Mouse (Mus musculus) embryonic facial prominence, embryonic 14.5 days (tissue): ENCODE data around the gene Rap2b. TPM values are rescaled to one million over a fixed set of nuclear protein-coding genes. Genes with fewer than 3 reads are reported as not detected.

Experiments
- ATAC-seq: fragments of 200-750 bp; cut with Nextera tagmentation; 2 replicates; pipeline ENCODE4 v1.8.0; 2017; ENCODE audit warnings: low read depth, moderate number of reproducible peaks, moderate TSS enrichment
- DNase-seq: peaks from one replicate; pipeline ENCODE4 v3.0.0-alpha.2; 2015; ENCODE audit warnings: low spot score
- H3K27ac ChIP-seq: fragments of 300-500 bp; sonication (generic); replicated peaks from 2 replicates; pipeline ENCODE4 v1.5.1; 2014; ENCODE audit warnings: low read depth, mild to moderate bottlenecking, low read length, moderate library complexity
- H3K27me3 ChIP-seq: fragments of 300-500 bp; sonication (generic); replicated peaks from 2 replicates; pipeline ENCODE4 v1.6.1; 2014; ENCODE audit warnings: low read length; ENCODE audit not compliant: control insufficient read depth, insufficient read depth
- H3K36me3 ChIP-seq: fragments of 300-500 bp; sonication (generic); 2 replicates; pipeline ENCODE4 v1.6.1; 2014; ENCODE audit warnings: low read length, mixed read lengths; ENCODE audit not compliant: control insufficient read depth, insufficient read depth
- H3K4me1 ChIP-seq: fragments of 300-500 bp; sonication (generic); 2 replicates; pipeline ENCODE4 v1.6.1; 2014; ENCODE audit warnings: antibody characterized with exemption, low read length; ENCODE audit not compliant: control insufficient read depth, insufficient read depth
- H3K4me2 ChIP-seq: fragments of 300-500 bp; sonication (generic); 2 replicates; pipeline ENCODE4 v1.6.1; 2014; ENCODE audit warnings: low read depth, mild to moderate bottlenecking, low read length, moderate library complexity, mixed read lengths
- H3K4me3 ChIP-seq: fragments of 300-500 bp; sonication (generic); 2 replicates; pipeline ENCODE4 v1.5.1; 2014; ENCODE audit warnings: low read depth, mild to moderate bottlenecking, low read length
- H3K9ac ChIP-seq: fragments of 300-500 bp; sonication (generic); 2 replicates; pipeline ENCODE4 v1.6.1; 2014; ENCODE audit warnings: low read depth, mild to moderate bottlenecking, low read length, moderate library complexity, mixed read lengths
- H3K9me3 ChIP-seq: fragments of 300-500 bp; sonication (generic); 2 replicates; pipeline ENCODE4 v1.6.1; 2016; ENCODE audit warnings: low read length; ENCODE audit not compliant: control insufficient read depth
- WGBS: fragments of 180-500 bp; shearing (Covaris S2); extraction: QIAGEN DNeasy Blood & Tissue Kit; methylation state at CpG from one replicate; pipeline ENCODE4 v1.1.7; 2014; 5-methylcytosine and 5-hydroxymethylcytosine counted together
- polyA plus RNA-seq: library from polyadenylated mRNA; unstranded; fragments of >200 nt; fragmentation: Nextera tagmentation; extraction: Ambion mirVana; gene quantifications from 2 replicates; pipeline ENCODE4 v1.2.1, GENCODE M21; 2014

The Rap2b gene
- polyA plus RNA-seq, 1 experiment from 2014 or later = 15.7 TPM

DNA sequence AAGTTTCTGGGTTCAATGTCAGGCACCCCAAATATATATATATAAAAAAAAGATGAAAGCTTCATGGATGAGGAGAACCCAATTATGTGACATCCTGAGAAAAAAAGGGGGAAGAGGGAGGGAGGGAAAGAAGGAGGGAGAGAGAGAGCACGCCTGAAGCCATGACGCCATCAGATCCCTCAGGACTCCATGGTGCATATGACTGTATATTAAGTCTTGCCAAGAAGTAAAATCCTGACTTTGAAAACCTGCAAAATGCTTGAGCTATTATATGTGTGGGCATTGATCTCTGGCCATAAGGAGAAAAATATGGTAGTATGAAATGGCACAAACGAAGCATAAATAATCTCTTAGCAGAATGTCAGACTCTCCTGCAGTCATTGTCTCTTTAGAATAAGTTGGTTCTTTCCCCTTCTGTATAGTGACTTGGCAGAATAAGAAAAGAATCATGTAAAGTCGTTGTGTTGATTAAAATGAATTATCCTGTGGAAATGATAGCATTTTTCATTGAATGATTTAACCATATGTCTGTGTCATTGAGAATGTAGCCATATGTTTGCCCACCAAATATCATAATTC is 13.3 kb upstream of the Rap2b start:
- WGBS = 73% methylated on average over 4 of the region's 4 CpGs
- no peak for ATAC-seq
- H3K4me2 ChIP-seq = no peak overlapping the region
- DNase-seq = no peak
- H3K36me3 ChIP-seq = no peaks in the 10 kb centered on the region
- no peaks in the 10 kb centered on the region for H3K4me1 ChIP-seq
- no peak overlapping the region for H3K4me3 ChIP-seq
- no peak overlapping the region for H3K9ac ChIP-seq
- no peak overlapping the region for H3K27ac ChIP-seq
- no peaks in the 10 kb centered on the region for H3K27me3 ChIP-seq
- no peaks in the 10 kb centered on the region for H3K9me3 ChIP-seq

DNA sequence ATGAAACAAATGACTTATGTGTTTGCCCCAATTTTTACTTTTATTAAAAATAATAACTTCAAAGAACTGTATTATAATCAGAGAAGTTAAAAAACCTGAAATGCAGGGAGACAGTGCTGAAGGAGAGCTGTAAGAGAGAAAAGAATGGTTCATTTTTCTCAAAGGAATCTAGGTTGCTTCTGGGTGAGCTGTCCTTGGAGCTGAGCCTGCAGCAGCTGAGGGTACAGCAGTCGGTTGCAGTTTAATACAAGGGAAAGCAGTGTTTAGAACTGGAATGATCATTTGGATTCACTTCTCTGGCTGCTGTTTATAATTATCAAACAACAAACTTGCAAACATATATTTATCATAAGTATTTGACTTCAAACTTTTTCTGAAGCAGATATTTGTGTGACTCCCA is 12.0 kb upstream of the Rap2b start:
- H3K27ac ChIP-seq = no peak overlapping the region
- no peak for DNase-seq
- H3K27me3 ChIP-seq = no peaks in the 10 kb centered on the region
- H3K4me3 ChIP-seq = no peak overlapping the region
- 40% methylated on average over 1 of the region's 1 CpGs for WGBS
- H3K36me3 ChIP-seq = no peaks in the 10 kb centered on the region
- H3K9ac ChIP-seq = no peak overlapping the region
- ATAC-seq = no peak
- H3K4me1 ChIP-seq = no peaks in the 10 kb centered on the region
- no peaks in the 10 kb centered on the region for H3K9me3 ChIP-seq
- H3K4me2 ChIP-seq = no peak overlapping the region

DNA sequence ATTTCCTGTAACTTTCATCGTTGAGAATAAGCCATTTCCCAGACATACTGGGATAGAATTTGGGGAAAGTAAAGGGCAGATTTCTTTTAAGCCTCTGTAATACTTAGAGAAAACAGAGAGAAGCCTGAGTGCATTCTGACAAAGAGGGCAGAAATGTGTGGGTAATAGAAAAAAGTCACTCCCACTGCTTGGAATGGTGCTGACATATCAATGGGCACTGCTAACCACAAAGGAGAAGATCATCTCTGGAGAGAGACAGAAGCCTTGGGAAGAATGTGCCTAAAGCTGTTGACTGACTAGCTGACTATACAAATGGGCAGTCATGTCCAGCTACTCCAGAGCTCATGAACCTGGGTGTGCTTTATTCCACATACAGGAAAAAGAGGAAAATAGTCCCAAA is 6.0 kb upstream of the Rap2b start:
- H3K36me3 ChIP-seq = no peaks in the 10 kb centered on the region
- no peak overlapping the region for H3K27ac ChIP-seq
- WGBS = 61% methylated on average over 1 of the region's 1 CpGs
- H3K4me3 ChIP-seq = no peak overlapping the region
- DNase-seq (no peak), ATAC-seq (no peak)
- H3K4me1 ChIP-seq = no peaks in the 10 kb centered on the region
- no peaks in the 10 kb centered on the region for H3K27me3 ChIP-seq
- no peaks in the 10 kb centered on the region for H3K9me3 ChIP-seq
- no peak overlapping the region for H3K9ac ChIP-seq
- H3K4me2 ChIP-seq = no peak overlapping the region

DNA sequence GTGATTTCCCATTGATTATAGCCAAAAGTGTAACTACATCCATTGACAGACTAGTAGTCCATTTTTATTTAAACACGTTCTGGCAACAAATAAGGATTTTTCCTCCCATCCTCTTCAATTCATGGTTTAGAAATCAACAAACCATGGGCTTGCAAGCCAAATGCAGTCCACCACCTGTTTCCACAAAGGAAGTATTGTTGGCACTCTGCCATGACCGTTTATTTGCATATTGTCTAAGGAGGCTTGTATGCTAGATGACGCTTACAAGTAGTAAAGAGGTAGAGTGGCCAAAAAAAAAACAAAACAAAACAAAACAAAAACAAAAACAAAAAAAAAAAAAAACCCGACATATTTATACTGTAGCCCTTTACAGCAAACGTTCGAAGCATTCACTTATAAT is 3.3 kb upstream of the Rap2b start:
- no peak overlapping the region for H3K4me2 ChIP-seq
- no peak overlapping the region for H3K27ac ChIP-seq
- no peak overlapping the region for H3K9ac ChIP-seq
- H3K9me3 ChIP-seq = no peaks in the 10 kb centered on the region
- no peak overlapping the region for H3K4me3 ChIP-seq
- H3K27me3 ChIP-seq = no peaks in the 10 kb centered on the region
- no peaks in the 10 kb centered on the region for H3K4me1 ChIP-seq
- no peak for ATAC-seq
- 58% methylated on average over 6 of the region's 6 CpGs for WGBS
- DNase-seq = peak; percentile 70
- no peaks in the 10 kb centered on the region for H3K36me3 ChIP-seq

DNA sequence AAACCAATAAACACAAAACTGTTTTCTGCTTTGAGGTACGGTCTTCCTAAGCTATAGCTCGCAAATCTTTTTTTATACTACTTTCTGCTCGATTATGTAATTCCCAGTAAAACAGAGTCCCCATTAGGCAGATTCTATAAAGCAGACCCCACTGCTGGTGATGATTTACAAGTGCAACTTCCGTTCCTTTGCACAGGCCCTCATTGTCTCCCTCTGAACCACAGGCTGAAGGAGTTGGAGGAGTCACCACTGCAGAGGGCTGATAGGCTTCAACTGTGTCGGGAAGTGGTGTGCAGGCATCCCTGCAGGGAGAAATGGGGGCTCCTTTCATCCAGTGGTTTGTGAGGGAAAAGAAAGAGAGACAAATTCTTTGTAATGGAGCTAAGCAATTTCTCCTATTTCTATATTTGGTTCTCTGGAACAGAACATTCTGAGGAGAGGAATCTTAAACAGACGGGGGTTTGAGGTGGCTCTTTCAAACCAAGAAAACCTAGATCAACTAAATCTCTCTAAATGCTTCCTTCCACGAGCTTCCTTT is 2.6 kb upstream of the Rap2b start:
- Histone ChIP-seq H3K9me3 (no peaks in the 10 kb centered on the region), H3K4me3 (no peak overlapping the region), H3K4me2 (no peak overlapping the region), H3K9ac (no peak overlapping the region), H3K27ac (no peak overlapping the region), H3K4me1 (no peaks in the 10 kb centered on the region), H3K27me3 (no peaks in the 10 kb centered on the region), H3K36me3 (no peaks in the 10 kb centered on the region)
- 35% methylated on average over 7 of the region's 7 CpGs for WGBS
- no peak for ATAC-seq
- no peak for DNase-seq

DNA sequence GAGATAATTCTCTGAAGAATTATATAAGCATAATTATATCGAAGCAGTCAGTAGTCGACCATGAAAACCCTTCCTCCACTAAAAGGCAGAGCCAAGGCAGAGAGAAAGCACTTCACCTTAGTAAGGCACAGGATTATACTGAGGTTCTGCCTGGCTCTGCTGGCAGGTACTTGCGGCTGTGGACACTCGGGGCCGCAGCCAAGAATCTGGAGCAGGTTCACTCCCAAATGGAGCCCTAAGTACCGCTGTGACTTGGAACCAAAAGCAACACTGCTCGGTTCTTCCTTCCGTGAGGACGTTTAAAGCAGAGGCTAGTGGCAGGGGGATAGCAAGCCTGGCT is 1.4 kb downstream of the Rap2b start:
- DNase-seq (no peak), ATAC-seq (no peak)
- H3K9me3 ChIP-seq = no peaks in the 10 kb centered on the region
- no peaks in the 10 kb centered on the region for H3K27me3 ChIP-seq
- H3K4me2 ChIP-seq = peak overlapping the region; percentile 75
- WGBS = 1% methylated on average over 9 of the region's 9 CpGs
- H3K4me1 ChIP-seq = peaks cover 14% of the 10 kb centered on the region
- peaks cover 4% of the 10 kb centered on the region; the same call in 1 of the 2 replicates for H3K36me3 ChIP-seq
- peak overlapping the region; percentile 93 for H3K4me3 ChIP-seq
- peak overlapping the region; percentile 90 for H3K27ac ChIP-seq
- H3K9ac ChIP-seq = peak overlapping the region; percentile 66

DNA sequence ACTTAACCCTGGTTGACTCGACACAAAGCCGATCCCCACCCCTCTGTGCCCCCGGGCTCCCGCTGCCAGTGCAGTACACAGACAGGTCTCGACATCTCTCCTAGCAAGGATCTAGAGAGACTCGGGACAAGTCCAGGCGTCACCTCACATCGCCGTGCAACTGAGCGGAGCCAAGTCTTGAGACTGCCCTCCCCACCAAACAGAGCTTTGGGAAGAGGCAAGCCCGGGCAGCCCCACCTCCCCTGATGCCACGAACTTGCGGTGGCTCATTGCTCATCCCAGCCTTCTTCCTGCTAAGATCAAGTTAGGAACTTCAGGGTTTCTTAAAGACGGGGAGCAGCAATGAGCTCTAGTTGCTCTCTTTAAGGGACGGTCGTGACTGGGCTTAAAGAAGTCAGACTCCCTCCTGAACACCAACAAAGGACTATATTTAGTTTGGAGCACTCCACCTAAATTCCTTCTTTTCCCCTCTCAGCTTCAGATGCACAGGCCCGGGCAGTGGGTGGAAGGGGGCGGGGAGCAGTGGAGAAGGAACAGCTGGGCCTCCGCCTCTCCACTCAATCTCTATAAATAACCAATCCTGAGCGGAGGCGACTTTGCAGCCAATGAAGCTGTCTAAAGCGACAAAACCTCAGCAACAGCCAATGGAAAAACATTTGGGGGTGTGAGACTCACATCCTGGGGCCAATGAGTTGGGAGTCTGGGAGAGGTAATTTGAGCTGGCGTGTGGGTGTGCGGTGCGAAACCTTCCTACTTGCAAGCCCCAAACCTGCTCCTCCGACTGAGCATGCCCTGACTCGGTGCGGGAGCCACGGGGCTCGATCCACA is 1.9 kb downstream of the Rap2b start:
- Histone ChIP-seq H3K9ac (peak overlapping the region; percentile 91), H3K4me1 (peaks cover 19% of the 10 kb centered on the region), H3K4me3 (peak overlapping the region; percentile 93), H3K4me2 (peak overlapping the region; percentile 75), H3K27ac (peak overlapping the region; percentile 96), H3K9me3 (no peaks in the 10 kb centered on the region), H3K36me3 (peaks cover 10% of the 10 kb centered on the region; the same call in 1 of the 2 replicates), H3K27me3 (no peaks in the 10 kb centered on the region)
- ATAC-seq = peak; percentile 96
- DNase-seq = peak; percentile 100
- 0% methylated on average over 28 of the region's 30 CpGs for WGBS

DNA sequence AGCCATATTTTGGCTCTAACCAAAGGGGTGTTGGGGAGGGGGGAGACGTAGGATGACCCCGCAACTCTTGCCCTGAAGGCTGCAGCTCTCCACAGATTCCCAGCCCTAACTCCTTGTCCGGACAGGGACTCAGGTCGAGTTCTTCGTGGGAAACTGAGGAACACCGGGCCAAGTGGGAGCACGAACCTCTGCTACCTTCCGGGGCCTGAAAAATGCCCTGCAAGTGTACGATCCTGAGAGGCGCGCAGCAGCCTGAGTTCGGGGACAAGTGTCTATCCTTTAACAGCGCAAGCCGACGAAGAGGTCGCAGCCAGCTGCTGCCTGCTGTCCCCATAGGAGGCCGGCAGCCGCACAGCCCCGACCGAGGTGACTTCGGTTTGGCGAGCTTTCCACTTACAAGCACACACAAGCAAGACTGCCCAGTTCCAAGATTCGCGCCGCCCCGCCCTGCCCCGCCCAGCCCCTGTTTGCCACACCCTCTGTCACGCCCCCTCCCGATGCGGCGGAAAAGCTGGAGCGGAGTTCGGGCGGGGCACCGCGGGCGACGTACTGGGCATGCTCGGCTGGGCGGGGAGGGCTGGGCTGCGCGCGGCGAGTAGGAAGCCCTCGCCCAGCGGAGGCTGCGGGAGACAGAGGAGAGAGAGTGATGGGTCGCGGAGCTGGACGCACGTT is 2.7 kb downstream of the Rap2b start:
- H3K4me3 ChIP-seq = peak overlapping the region; percentile 93
- no peaks in the 10 kb centered on the region for H3K27me3 ChIP-seq
- H3K9me3 ChIP-seq = no peaks in the 10 kb centered on the region
- peaks cover 19% of the 10 kb centered on the region for H3K4me1 ChIP-seq
- under 1% methylated on average over 48 of the region's 51 CpGs for WGBS
- H3K4me2 ChIP-seq = peak overlapping the region; percentile 75
- peak overlapping the region; percentile 91 for H3K9ac ChIP-seq
- peak; percentile 89 for ATAC-seq
- DNase-seq = peak; percentile 97
- peaks cover 12% of the 10 kb centered on the region; the same call in 1 of the 2 replicates for H3K36me3 ChIP-seq
- peak overlapping the region; percentile 96 for H3K27ac ChIP-seq
